Mouse (Mus musculus): ENCODE data around the gene Slc25a12. TPM values are rescaled to one million over a fixed set of nuclear protein-coding genes. Genes with fewer than 3 reads are reported as not detected.

Gene Slc25a12
- total and polyA plus RNA-seq, 2 experiments from 2014 or later: 106 to 116 TPM

DNA sequence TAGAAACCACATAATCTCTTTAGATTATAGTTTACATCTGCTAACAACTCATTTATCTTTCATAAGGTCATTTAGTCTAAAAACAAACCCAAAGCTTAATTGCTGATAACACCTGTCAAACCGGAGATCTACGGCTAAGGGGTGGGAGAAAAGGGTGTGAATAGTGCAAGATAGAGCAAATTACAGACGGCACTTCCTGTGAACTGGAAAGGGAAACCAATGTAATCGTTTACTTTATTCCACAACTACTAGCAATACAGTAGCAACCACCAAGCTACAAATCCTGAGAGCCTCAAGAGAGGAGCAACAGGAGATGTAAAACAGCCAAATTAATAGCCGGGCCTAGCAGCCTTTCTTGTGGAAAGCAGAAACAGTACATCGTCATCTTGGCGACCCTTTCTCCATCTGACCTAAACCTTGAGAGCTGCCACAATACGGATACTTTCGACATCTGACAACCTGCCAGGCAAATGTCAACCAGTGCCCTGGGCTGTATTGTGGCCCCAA, 878 bp downstream of the Slc25a12 start:
- Histone ChIP-seq H3K36me3 (ENCODE audit: insufficient read depth) (no peaks in the 10 kb centered on the region), H3K27me3 (ENCODE audit: insufficient read depth, low read length) (no peaks in the 10 kb centered on the region), H3K4me2 (ENCODE audit: low read depth) (peak overlapping the region; percentile 73), H3K4me1 (ENCODE audit: insufficient read depth) (peaks cover 9% of the 10 kb centered on the region; the same call in 1 of the 2 replicates), H3K9ac (peak overlapping the region; percentile 80), H3K9me3 (ENCODE audit: low read length) (no peaks in the 10 kb centered on the region), H3K4me3 (ENCODE audit: low read depth, low read length) (peak overlapping the region; percentile 93), H3K27ac (ENCODE audit: low read depth, low read length) (peak overlapping the region; percentile 87; the same call in 1 of the 2 replicates)
- DNase-seq (no peak), ATAC-seq (no peak)
- 8% methylated on average over 9 of the region's 9 CpGs for WGBS
- TF ChIP-seq CTCF (IDR thresholded peaks at IDR 0.05; ENCODE audit: low read depth): no peak

- Histone ChIP-seq H3K4me2 (ENCODE audit: low read depth) (no peak overlapping the region), H3K4me1 (ENCODE audit: insufficient read depth) (no peaks in the 10 kb centered on the region), H3K27ac (ENCODE audit: low read depth, low read length) (no peak overlapping the region), H3K4me3 (ENCODE audit: low read depth, low read length) (no peak overlapping the region), H3K9ac (no peak overlapping the region), H3K36me3 (ENCODE audit: insufficient read depth) (no peaks in the 10 kb centered on the region), H3K9me3 (ENCODE audit: low read length) (no peaks in the 10 kb centered on the region), H3K27me3 (ENCODE audit: insufficient read depth, low read length) (no peaks in the 10 kb centered on the region)
- DNase-seq (no peak), ATAC-seq (no peak)
- no peak for TF ChIP-seq CTCF (IDR thresholded peaks at IDR 0.05; ENCODE audit: low read depth)
- 92% methylated on average over 1 of the region's 1 CpGs for WGBS
These were observed 7.4 kb downstream of the Slc25a12 start for GRCm38 (mm10) chr2:71360192-71360591.

DNA sequence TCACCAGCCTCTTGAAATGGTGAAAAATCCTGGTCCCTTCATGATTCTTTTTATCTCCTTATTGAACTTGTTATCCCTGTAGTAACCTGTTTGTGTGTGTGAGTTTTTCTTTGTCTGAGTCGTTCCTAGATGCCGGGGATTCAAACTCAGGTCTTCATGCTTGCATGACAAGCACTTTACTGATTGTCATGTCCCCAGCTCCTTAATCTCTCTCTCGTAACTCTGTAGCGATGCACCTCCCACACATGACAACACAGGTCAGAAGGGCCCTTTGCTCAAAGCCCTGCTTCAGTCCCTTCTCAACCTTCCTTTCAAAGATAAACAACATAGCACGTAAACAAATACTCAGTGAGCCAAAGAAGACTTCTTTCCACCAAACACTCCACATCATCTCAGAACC, 9.2 kb downstream of the Slc25a12 start:
- no peaks in the 10 kb centered on the region for H3K4me1 ChIP-seq (ENCODE audit: insufficient read depth)
- no peaks in the 10 kb centered on the region for H3K36me3 ChIP-seq (ENCODE audit: insufficient read depth)
- no peak overlapping the region for H3K27ac ChIP-seq (ENCODE audit: low read depth, low read length)
- H3K4me3 ChIP-seq (ENCODE audit: low read depth, low read length): no peak overlapping the region
- H3K9ac ChIP-seq: no peak overlapping the region
- H3K9me3 ChIP-seq (ENCODE audit: low read length): no peaks in the 10 kb centered on the region
- H3K27me3 ChIP-seq (ENCODE audit: insufficient read depth, low read length): no peaks in the 10 kb centered on the region
- 91% methylated on average over 5 of the region's 5 CpGs for WGBS
- DNase-seq (no peak), ATAC-seq (no peak)
- H3K4me2 ChIP-seq (ENCODE audit: low read depth): no peak overlapping the region
- TF ChIP-seq CTCF (IDR thresholded peaks at IDR 0.05; ENCODE audit: low read depth): no peak

DNA sequence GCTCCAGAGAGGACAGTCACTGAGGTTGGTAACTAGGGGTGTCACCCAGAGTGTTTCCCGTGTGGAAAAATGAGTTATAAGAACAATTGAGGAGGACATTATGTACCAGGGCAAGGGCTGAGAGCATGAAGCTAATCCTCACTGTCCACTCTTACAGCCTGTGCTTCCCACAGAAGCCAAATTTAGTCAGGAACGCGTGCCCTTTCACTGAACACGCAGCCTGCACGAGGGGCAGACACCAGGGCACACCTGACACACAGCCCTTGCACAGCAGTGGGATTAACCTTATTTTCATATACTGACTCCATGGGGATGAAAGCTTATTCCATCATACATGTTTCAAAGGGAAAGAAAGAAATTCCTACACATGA, 13.5 kb downstream of the Slc25a12 start:
- no peak for DNase-seq
- ATAC-seq: no peak
- Histone ChIP-seq H3K9ac (no peak overlapping the region), H3K36me3 (ENCODE audit: insufficient read depth) (no peaks in the 10 kb centered on the region), H3K4me1 (ENCODE audit: insufficient read depth) (no peaks in the 10 kb centered on the region), H3K27ac (ENCODE audit: low read depth, low read length) (no peak overlapping the region), H3K4me2 (ENCODE audit: low read depth) (no peak overlapping the region), H3K9me3 (ENCODE audit: low read length) (no peaks in the 10 kb centered on the region), H3K27me3 (ENCODE audit: insufficient read depth, low read length) (no peaks in the 10 kb centered on the region), H3K4me3 (ENCODE audit: low read depth, low read length) (no peak overlapping the region)
- TF ChIP-seq CTCF (IDR thresholded peaks at IDR 0.05; ENCODE audit: low read depth): no peak
- 75% methylated on average over 5 of the region's 5 CpGs for WGBS

GRCm38 (mm10) chr2:71353306-71354054, 14.1 kb downstream of the Slc25a12 start:
- no peaks in the 10 kb centered on the region for H3K9me3 ChIP-seq (ENCODE audit: low read length)
- DNase-seq (no peak), ATAC-seq (no peak)

DNA sequence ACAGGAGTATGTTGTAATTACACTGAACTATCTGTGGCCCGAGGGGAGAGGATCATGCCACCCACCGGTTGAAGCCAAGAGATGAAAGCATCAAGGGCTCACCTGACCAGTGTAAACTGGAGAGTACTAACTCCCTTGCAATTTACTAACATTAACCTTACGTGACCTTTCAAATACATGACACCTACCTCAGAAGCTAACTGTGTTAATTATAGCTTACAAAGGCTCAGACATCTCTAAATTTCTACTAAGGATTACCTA, 15.9 kb downstream of the Slc25a12 start:
- Histone ChIP-seq H3K27me3 (ENCODE audit: insufficient read depth, low read length) (no peaks in the 10 kb centered on the region), H3K4me2 (ENCODE audit: low read depth) (no peak overlapping the region), H3K9ac (no peak overlapping the region), H3K27ac (ENCODE audit: low read depth, low read length) (no peak overlapping the region), H3K4me3 (ENCODE audit: low read depth, low read length) (no peak overlapping the region), H3K36me3 (ENCODE audit: insufficient read depth) (no peaks in the 10 kb centered on the region), H3K9me3 (ENCODE audit: low read length) (no peaks in the 10 kb centered on the region), H3K4me1 (ENCODE audit: insufficient read depth) (no peaks in the 10 kb centered on the region)
- WGBS: 87% methylated on average over 3 of the region's 3 CpGs
- no peak for TF ChIP-seq CTCF (IDR thresholded peaks at IDR 0.05; ENCODE audit: low read depth)
- DNase-seq (no peak), ATAC-seq (no peak)

More at GRCm38 (mm10) chr2:71353306-71354054, 14.1 kb downstream of the Slc25a12 start:
- Histone ChIP-seq H3K4me3 (ENCODE audit: low read depth, low read length) (no peak overlapping the region), H3K4me2 (ENCODE audit: low read depth) (no peak overlapping the region), H3K27ac (ENCODE audit: low read depth, low read length) (no peak overlapping the region), H3K27me3 (ENCODE audit: insufficient read depth, low read length) (no peaks in the 10 kb centered on the region), H3K36me3 (ENCODE audit: insufficient read depth) (no peaks in the 10 kb centered on the region), H3K4me1 (ENCODE audit: insufficient read depth) (no peaks in the 10 kb centered on the region), H3K9ac (no peak overlapping the region)
- no peak for TF ChIP-seq CTCF (IDR thresholded peaks at IDR 0.05; ENCODE audit: low read depth)
- 77% methylated on average over 10 of the region's 10 CpGs for WGBS

DNA sequence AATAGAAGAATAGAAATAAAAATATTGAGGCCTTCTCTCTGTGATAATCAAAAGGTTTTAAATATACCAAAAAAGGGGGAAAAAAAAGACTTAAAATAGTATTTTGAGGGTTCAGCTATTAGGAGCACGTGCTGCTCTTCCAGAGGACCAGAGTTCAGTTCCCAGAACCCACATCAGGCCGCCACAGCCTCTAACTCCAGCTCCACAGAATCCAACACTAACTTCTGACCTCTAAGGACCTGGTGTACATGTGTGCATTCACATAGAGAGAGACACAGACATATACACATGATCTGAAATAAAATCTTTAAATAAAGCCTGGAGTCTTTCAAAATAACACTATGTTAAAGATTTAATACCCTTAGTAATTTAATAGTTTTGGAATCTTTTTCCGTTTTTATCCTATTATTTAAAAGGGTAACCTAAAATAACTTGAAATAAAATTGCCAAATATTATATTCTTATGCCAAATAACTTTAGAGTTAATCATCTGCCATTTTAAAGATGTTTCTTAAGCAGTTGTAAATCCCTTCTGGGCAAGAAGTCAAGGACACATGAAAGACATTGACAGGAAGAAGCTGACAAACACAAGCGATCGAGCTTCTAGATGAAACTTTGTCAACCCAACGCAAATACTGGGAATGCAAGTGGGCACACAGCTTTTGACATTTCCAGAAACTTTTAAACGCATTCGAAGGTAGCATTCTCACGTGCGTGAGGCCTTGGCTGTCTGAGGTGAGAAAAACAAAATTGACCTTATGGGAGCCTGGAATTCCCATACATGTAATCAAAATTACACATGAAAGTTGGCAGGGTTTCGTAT, 16.4 kb downstream of the Slc25a12 start:
- Histone ChIP-seq H3K4me2 (ENCODE audit: low read depth) (no peak overlapping the region), H3K27me3 (ENCODE audit: insufficient read depth, low read length) (no peaks in the 10 kb centered on the region), H3K27ac (ENCODE audit: low read depth, low read length) (no peak overlapping the region), H3K9me3 (ENCODE audit: low read length) (no peaks in the 10 kb centered on the region), H3K36me3 (ENCODE audit: insufficient read depth) (no peaks in the 10 kb centered on the region), H3K9ac (no peak overlapping the region), H3K4me3 (ENCODE audit: low read depth, low read length) (no peak overlapping the region), H3K4me1 (ENCODE audit: insufficient read depth) (no peaks in the 10 kb centered on the region)
- DNase-seq: no peak
- TF ChIP-seq CTCF (IDR thresholded peaks at IDR 0.05; ENCODE audit: low read depth): no peak
- ATAC-seq: no peak
- 87% methylated on average over 11 of the region's 11 CpGs for WGBS
